Mouse (Mus musculus) E14TG2a.4 (cell line): ENCODE data around the gene Fkbp4.

ENCODE experiments used
- CTCF ChIP-seq: conservative IDR thresholded peaks from 2 replicates; pipeline ENCODE4 v1.5.1; 2014; ENCODE audit warnings: low read length
- NANOG ChIP-seq: IDR thresholded peaks from 2 replicates; pipeline ENCODE4 v1.6.1; 2014; ENCODE audit warnings: borderline replicate concordance, low read length, mixed read lengths

DNA sequence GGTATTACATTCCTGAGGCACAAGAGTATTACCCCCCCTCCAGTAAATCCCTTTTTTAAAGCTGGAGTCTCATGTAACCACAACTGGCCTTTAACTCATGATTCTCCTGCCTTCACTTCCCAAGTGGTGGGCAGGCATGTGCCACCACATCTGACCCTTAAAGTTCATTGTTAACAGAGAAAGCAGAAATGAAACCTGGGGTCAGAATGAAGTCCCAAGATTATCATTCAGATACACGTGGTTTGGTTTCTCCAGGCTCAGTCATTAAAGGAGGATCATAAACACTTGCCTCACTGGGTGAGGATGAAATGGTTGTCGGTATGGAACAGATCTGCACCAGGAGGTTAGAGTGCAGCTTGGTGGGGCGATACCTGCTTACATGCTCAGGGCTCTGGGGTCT is 57.2 kb downstream of the Fkbp4 start:
- TF ChIP-seq CTCF: no peak
- TF ChIP-seq NANOG: no peak
